Mouse (Mus musculus) megakaryocyte-erythroid progenitor cell, adult 5-6 weeks (primary cell): ENCODE measurements around the gene Pkdcc. TPM values are rescaled to one million over a fixed set of nuclear protein-coding genes. Genes with fewer than 3 reads are reported as not detected.

Source experiments
- ATAC-seq: replicated peaks from 2 replicates; pipeline ENCODE4 v1.8.0; 2016; ENCODE audit warnings: mild to moderate bottlenecking, inconsistent platforms; ENCODE audit not compliant: severe bottlenecking, poor library complexity, low FRiP score, low TSS enrichment
- total RNA-seq, 2 experiments: library from RNA; stranded (forward) in 1 of 2; stranded (reverse) in 1 of 2; fragments of 200-1000, 215-1000 nt in 1 of 2; fragments of >200 nt in 1 of 2; fragmentation: Nextera tagmentation in 1 of 2; gene quantifications; 2 replicates each; pipeline ENCODE4 v1.2.3; 2014 to 2017

The Pkdcc gene
- total RNA-seq, 2 experiments from 2014 or later, result not detected

GRCm38 (mm10) chr17:83238123-83239058, 23.3 kb downstream of the Pkdcc start:
- ATAC-seq, result no peak

DNA sequence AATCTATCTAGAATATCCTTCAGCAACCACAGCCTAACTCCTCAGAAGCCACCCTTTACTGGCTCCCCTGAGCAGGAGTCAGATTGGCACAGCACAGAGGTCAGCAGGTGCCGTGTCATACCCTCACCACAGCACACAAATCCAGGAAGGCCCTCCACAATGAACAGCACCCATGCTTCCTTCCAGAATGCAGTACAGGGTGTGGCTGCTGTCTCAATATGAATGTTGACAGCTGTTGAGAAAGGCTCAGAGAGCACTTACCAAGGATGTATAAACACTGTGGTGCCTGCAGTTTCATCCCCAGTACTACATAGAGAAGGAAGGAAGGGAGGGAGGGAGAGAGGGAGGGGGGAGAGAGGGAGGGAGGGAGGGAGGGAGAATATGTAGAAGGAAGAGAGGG, 29.4 kb downstream of the Pkdcc start:
- no peak for ATAC-seq

- no peak for ATAC-seq
Observed at GRCm38 (mm10) chr17:83245460-83245859, 30.4 kb downstream of the Pkdcc start.

- no peak for ATAC-seq
Observed at GRCm38 (mm10) chr17:83246090-83246489, 31.0 kb downstream of the Pkdcc start.

GRCm38 (mm10) chr17:83247176-83247575, 32.1 kb downstream of the Pkdcc start:
- ATAC-seq, result no peak

DNA sequence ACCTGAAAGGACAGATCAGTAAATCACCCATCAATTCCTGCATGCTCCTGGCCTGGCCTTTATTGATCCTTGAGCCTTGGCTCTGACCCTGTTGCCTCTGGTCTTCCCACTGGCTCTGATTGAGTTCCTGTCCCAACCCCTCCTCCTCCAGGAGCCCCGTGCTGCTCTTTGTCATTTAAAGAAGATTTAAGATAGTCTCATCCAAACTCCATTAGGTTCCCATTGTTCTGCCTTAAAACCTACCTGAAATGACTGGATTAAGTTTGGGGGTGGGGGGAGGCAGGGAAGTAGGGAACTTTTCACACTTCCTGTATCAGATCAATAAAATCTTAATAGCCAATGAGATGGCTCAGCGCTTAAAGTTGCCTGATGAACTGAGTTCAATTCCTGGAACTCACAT, 33.4 kb downstream of the Pkdcc start:
- ATAC-seq, result no peak

- ATAC-seq, result no peak
Observed at GRCm38 (mm10) chr17:83250903-83251526, 35.9 kb downstream of the Pkdcc start.

- ATAC-seq, result peak; percentile 89
Observed at GRCm38 (mm10) chr17:83253051-83253649, 38.1 kb downstream of the Pkdcc start.

GRCm38 (mm10) chr17:83267202-83268128, 52.4 kb downstream of the Pkdcc start:
- ATAC-seq, result peak; percentile 98

DNA sequence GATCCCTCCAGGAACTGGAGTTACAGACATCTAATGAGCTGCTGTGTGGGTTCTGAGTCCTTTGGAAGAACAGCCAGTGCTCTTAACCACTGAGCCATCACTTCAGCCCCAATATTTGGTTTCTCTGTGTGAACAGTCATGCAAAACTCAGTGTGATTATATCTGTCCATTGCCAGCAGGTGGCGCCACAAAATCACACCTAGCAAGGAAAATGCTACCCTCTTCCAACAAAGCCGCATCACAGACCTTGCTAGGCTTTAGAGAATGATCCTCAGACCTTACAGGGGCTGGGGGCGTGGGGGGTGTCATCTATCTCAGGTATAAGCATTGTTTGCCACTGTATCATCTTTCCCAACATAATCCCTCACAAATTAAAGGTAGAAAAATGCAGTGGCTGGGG, 56.4 kb downstream of the Pkdcc start:
- no peak for ATAC-seq

DNA sequence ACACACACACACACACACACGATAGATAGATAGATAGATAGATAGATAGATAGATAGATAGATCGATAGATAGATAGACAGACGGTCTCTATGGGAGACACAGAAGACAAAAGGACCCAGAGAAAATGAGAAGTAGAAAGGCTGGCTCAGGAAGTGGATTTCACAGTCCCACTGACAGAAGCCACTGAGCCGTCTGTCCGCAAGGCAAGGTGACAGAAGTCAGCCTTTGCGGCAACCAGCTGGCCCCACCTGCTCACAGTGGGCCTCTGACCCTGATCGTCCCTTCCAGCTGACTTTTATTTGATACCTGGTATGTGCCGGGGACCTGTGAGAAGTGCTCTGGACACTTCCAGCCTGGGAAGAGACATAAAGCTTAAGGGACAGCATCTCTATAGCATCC, 57.5 kb downstream of the Pkdcc start:
- ATAC-seq, result no peak

GRCm38 (mm10) chr17:83273636-83274035, 58.5 kb downstream of the Pkdcc start:
- ATAC-seq, result no peak

DNA sequence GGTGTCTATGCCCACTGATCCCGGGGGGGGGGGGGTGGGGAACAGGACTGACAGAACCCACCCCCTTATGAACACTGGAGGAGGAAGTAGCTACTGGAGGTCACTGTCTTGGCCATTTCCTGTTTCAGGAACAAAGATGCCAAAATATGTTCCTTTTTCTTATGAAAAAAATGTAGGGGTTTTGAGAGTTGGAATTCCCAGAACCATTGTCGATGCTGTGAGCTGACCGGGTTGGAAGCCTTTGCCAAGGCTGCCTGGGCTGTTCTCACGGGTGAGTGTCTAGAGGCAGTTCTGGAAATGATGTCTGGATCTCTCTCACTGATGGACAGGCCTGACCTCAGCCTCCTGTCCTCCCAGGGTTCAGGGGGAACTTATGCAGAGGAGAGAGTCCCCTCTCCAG, 59.0 kb downstream of the Pkdcc start:
- ATAC-seq, result no peak

Other genes with a start within 250 kb of the Pkdcc start
- 7.1 and 10.3 TPM in 2 replicates for gene Eml4, start 135.6 kb downstream of the Pkdcc start, total RNA-seq (2014; fragmentation: Nextera tagmentation)
- 22.6 and 26.0 TPM in 2 replicates for gene Eml4, start 135.6 kb downstream of the Pkdcc start, total RNA-seq (2017)